Mouse (Mus musculus) retina, postnatal 7 days (tissue): ENCODE measurements at regions not wholly inside any gene's neighbourhood (a gene's known extent, or its start where the extent isn't known, plus 50 kb on each side); places are given as distances from the start of the nearest gene placed in this dataset.
"Not testable (repeated sequence)": the region's sequence is repeated elsewhere in the genome, so short reads cannot be mapped to it uniquely, and the experiment has no call there.

ENCODE experiments used
- DNase-seq: peaks from one replicate; pipeline ENCODE4 v3.0.0-alpha.2; 2012; ENCODE audit warnings: low read depth, low spot score

DNA sequence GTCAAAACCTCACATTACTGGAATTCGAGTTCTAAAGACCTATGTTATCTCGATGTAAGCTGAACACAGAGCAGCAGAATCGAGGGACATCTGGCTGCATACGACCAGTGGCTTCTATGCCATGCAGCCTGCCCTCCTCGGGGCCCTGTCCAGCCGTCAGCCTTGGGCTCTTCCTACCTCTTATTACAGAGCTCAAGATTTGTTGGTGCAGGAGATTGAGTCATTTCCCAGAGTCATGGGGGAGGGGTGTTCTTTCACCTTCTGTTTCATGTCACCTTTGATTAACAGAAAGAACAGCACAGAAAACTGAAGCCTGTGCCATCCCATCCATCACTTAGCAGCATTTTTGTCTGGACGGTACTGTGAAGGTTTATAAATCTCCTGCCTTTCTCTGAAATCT is 52.1 kb downstream of the Sst start:
- DNase-seq = no peak

- no peak for DNase-seq
Measured at GRCm38 (mm10) chr16:23838114-23838513, 52.6 kb downstream of the Sst start.

- no peak for DNase-seq
Measured at GRCm38 (mm10) chr16:23834991-23835390, 55.8 kb downstream of the Sst start.

- no peak for DNase-seq
Measured at GRCm38 (mm10) chr16:23833603-23834002, 57.2 kb downstream of the Sst start.

GRCm38 (mm10) chr16:23833042-23833423 is 57.7 kb downstream of the Sst start:
- DNase-seq = no peak

DNA sequence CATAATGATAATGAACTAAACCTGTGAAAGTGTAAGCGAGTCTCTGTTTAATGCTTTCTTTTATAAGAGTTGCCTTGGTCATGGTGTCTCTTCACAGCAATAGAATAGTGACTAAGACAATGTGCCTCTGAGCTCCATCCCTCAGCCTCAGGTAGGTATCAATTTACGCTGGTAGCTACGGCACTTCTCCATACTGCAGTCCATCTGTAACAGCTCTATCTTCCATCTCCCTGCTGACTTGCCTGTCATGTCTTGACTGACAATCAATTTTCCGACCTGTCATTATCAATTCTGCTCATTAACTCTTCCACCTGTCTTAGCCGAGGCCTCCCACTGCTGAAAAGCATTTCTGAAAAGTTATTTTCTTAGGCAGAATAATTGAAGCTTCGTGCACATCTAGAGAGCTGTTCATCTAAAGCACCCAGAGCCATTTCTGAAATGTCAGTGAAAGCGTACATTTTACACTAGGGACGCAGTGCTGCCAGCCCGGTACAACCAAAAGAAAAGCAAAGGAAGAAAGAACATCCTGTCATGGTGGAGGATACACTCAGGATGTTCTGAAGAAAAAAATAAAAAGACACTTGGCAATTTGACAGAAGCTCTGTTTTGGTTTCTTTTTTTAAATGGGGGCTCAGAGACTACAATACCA is 58.2 kb downstream of the Sst start:
- DNase-seq = no peak

- no peak for DNase-seq
Measured at GRCm38 (mm10) chr16:23825662-23826061, 65.1 kb downstream of the Sst start.

- no peak for DNase-seq
Measured at GRCm38 (mm10) chr16:23785216-23785615, 105.5 kb downstream of the Sst start.

GRCm38 (mm10) chr16:23784021-23784897 is 106.5 kb downstream of the Sst start:
- no peak for DNase-seq

GRCm38 (mm10) chr16:23780440-23781231 is 110.1 kb downstream of the Sst start:
- DNase-seq = no peak

GRCm38 (mm10) chr16:23777894-23778293 is 112.9 kb downstream of the Sst start:
- DNase-seq = no peak

- DNase-seq = no peak
Measured at GRCm38 (mm10) chr16:23777041-23777440, 113.7 kb downstream of the Sst start.

DNA sequence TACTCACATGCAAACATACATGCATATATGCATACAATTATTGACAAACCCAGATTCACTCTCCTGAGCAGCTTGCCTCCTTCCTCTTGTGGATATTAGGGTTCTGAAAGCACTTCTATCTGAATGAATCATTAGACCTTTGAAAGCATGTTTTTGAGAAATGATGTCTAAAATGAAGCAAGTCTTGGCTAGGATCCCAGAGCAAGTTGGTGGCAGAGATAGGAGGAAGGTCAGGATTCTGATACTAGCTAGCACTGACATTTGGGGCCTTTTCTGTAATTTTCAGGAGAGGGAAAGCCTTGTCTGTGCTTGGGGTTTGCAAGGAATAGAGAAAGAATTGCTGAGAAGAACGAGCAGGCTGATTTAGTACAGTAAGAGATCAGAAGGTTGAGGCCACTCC is 114.3 kb downstream of the Sst start:
- DNase-seq = peak; percentile 1

- no peak for DNase-seq
Measured at GRCm38 (mm10) chr16:23758136-23758812, 132.5 kb downstream of the Sst start.

DNA sequence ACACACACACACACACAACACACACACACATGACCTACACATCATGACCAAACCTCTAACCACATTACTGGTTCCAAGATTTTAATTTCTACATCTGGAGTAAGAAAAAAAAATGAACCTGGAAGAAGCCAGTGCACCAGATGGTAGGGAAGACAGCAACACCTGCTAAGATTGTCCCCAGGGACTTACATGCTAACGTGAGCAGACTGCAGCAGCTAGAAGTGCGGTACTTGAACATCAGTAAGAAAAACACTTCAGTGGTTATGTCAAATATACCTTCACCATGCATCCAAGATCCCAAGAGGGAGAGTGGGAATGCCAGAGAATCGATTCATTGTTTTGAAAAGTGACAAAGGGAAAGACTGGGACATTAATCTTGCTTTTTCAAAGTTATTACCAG is 153.7 kb downstream of the Sst start:
- DNase-seq = no peak

DNA sequence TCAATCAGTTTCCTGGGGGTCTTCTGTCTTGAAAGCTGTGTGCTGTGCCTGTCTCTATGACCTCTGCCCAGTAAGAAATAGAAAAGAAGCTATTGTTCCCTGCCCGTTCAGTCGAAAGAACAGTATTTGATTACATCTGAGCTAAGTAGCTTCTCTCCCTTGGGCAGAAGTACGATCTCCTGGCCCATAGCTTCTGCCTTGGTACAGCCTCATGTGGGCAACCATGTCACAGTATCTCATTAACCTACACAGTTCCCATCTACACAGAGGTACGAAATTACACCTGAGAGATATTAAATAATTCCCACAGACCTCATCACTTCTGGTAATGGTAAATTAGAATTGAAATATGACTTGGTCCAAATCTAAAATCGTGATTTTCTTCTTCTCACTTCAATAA is 155.0 kb downstream of the Sst start:
- no peak for DNase-seq

DNA sequence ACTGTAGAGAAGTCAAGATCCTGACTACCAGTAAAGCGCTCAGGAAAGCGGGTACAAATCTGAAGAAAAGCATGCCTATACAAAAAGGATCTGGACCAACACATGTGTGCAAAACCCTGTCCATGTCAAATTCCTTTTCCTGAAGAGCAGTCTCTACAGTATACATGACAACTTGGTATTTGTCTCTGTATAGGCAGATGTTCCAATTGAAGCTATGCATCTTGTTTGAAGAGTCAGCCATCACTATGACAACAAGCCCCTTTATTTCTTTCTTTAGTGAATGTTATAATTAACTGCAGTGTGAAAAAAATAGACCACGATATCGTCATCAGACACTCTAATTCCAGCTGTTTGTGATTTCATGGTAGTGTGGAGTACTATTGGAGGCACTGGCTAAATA is 164.2 kb downstream of the Sst start:
- no peak for DNase-seq

DNA sequence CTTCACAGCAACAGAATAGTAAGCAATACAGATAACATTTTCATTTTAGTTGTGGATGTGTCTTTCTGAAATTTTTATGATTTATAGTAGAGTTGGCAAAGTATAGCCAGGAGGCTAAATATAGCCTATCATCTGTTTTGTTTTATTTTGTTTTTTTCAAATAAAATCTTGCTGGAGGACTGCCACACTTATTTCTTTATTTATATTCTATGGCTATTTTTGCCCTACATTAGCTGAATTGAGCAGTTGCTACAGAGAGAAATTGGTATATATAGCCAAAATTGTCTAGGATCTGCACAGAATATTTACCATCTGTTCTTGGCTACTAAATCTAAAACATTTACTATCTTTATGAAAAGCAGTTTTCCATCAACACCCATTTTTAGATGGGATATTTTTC is 169.0 kb downstream of the Sst start:
- DNase-seq = no peak

GRCm38 (mm10) chr16:23701156-23701555 is 180.5 kb upstream of the Masp1 start:
- no peak for DNase-seq

GRCm38 (mm10) chr16:23694226-23694625 is 173.6 kb upstream of the Masp1 start:
- DNase-seq = not testable (repeated sequence)

- DNase-seq = no peak
Measured at GRCm38 (mm10) chr16:23690061-23690460, 169.4 kb upstream of the Masp1 start.

DNA sequence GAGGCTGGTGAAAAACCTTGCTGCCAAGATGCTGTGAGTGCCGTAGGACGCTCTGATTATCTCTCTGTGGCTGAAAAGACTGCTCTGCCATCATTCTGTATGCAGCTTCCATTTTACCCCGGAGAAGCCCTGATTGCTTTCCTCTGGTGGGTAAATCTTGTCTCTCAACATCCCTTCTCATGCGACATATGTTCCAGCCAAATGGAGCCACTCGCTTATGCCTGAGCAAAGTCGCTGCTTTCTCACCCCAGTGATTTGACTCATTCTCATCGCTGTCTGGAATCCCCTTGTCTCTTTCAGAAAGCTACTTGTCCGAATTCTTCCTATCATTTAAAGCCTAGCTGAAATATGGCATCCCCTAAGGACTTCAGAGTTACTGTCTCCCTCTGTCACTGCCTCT is 166.2 kb upstream of the Masp1 start:
- no peak for DNase-seq
